In the genomic region with DNA sequence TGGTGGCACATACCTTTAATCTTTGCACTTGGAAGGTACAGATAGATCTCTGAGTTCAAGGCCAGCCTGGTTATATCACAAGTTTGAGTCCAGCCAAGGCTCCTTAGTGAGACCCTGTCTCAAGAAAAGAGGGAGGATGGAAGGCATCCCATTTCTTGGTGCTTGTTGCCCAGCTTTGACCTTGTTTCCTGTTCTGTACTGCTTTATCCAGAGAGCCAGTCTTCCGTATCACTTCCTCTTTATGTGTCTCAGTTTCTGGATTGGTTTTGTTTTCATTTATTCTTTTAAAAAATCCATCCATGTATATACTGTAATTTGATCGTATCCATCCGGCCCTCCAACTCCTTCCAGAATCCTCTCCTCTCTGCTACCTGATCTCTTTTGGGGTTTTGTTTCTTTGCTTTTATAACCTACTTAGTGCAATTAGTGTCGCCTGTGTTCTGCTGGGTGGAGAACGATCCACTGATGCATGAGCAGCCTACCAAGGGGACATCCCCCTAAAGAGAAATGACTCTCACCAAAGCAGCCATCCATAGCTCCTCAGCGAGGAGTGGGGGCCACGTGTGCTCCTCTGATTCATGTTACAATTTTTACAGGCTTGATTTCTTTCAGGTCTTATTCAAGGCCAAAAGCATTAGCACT, we compare ENCODE assay signal across 24 mouse cellular contexts. TPM values are rescaled to one million over a fixed set of nuclear protein-coding genes. Genes with fewer than 3 reads are reported as not detected.
DNase-seq lines count a peak whose midpoint lies in the region; ATAC-seq and TF ChIP-seq lines count a peak whose summit lies in the region.
"Had no signal": no experiment of that assay in that cellular context is flagged by ENCODE, and none has a peak within 500 bp of the region (broad histone marks: within the 10 kb centered on the region; RNA-seq: fewer than 3 reads in every experiment).

No protein-coding gene starts in this region.

- TF ChIP-seq CTCF in CH12.LX (conservative IDR thresholded peaks at IDR 0.05 in 1 of 2, IDR thresholded peaks at IDR 0.05 in 1 of 2; ENCODE audit: low read depth in 2 of 2, low read length in 2 of 2): no peak

- H3K36me3 ChIP-seq in limb, embryonic 12.5 days: no peaks in the 10 kb centered on the region
- H3K36me3 ChIP-seq in limb, embryonic 10.5 days: no peaks in the 10 kb centered on the region
- peaks cover 5 to 9% of the 10 kb centered on the region in 2 experiments for H3K36me3 ChIP-seq in CH12.LX (replicated peaks in 1 of 2; ENCODE audit: control insufficient read depth in 1 of 2, insufficient read depth in 1 of 2, low read length in 1 of 2)
- no peaks in the 10 kb centered on the region for H3K36me3 ChIP-seq in embryonic facial prominence, embryonic 13.5 days
- H3K36me3 ChIP-seq in intestine, embryonic 16.5 days (ENCODE audit: control insufficient read depth, insufficient read depth, low read length): no peaks in the 10 kb centered on the region
- H3K36me3 ChIP-seq: forebrain, embryonic 15.5 days; heart, embryonic 13.5 days; hindbrain, embryonic 13.5 days; lung, embryonic 15.5 days; midbrain, embryonic 15.5 days; neural tube, embryonic 13.5 days had no signal

- dilution Hi-C loops in CH12.LX (cut with MboI; ENCODE audit: extremely low pct_ligation_motif_present, extremely low pct_unique_long_range_greater_than_20kb, low sequenced_read_pairs): no loop called here

- WGBS in limb, embryonic 12.5 days: 73% methylated on average over 7 of the region's 7 CpGs
- WGBS in limb, embryonic 10.5 days: 88% methylated on average over 7 of the region's 7 CpGs
- 40% methylated on average over 7 of the region's 7 CpGs for WGBS in embryonic facial prominence, embryonic 13.5 days
- 81% methylated on average over 7 of the region's 7 CpGs for WGBS in intestine, embryonic 16.5 days

- no peak for DNase-seq in limb, embryonic 10.5 days (ENCODE audit: low spot score)
- DNase-seq in CH12.LX (ENCODE audit: extremely low read depth): peak; percentile 99
- DNase-seq in thymus, postnatal 36 days: no peak
- DNase-seq in urinary bladder, postnatal 36 days (ENCODE audit: low spot score in 2 of 2): no peak
- DNase-seq: cerebellum, adult 11 months; cerebellum, postnatal 10 days; gastrocnemius, postnatal 14 days; heart, adult 2 months; heart, postnatal 14 days; kidney, adult 9 months; lung, postnatal 36 days had no signal

- in situ Hi-C loops in CH12.LX (cut with MboI; ENCODE audit: low pct_ligation_motif_present, low pct_unique_long_range_greater_than_20kb, low sequenced_read_pairs): no loop called here

- H3K4me1 ChIP-seq in limb, embryonic 12.5 days (replicated peaks): no peaks in the 10 kb centered on the region; the same call in 1 of the 2 replicates
- peaks cover 8% of the 10 kb centered on the region; the same call in 1 of the 2 replicates for H3K4me1 ChIP-seq in limb, embryonic 10.5 days
- H3K4me1 ChIP-seq in CH12.LX (ENCODE audit: control insufficient read depth in 1 of 2, insufficient read depth in 2 of 2): peaks cover 7 to 47% of the 10 kb centered on the region in 2 experiments
- peaks cover 17% of the 10 kb centered on the region; the same call in 1 of the 2 replicates for H3K4me1 ChIP-seq in embryonic facial prominence, embryonic 13.5 days
- H3K4me1 ChIP-seq in intestine, embryonic 16.5 days (ENCODE audit: control insufficient read depth, insufficient read depth, low read length): no peaks in the 10 kb centered on the region
- H3K4me1 ChIP-seq: hindbrain, embryonic 13.5 days; lung, embryonic 15.5 days; midbrain, embryonic 15.5 days had no signal

- peak; percentile 67 for TF ChIP-seq POLR2A in CH12.LX (IDR thresholded peaks at IDR 0.05; ENCODE audit: low read depth, low read length)

- H3K79me2 ChIP-seq in CH12.LX (replicated peaks; ENCODE audit: control insufficient read depth, extremely low read depth, insufficient read depth, poor library complexity, severe bottlenecking): 0 out of 2 replicates have a peak, but pooled peaks cover 2% of the 10 kb centered on the region

- peak; percentile 94 for TF ChIP-seq EP300 in CH12.LX (IDR thresholded peaks at IDR 0.05; ENCODE audit: low read length)

- H3K4me3 ChIP-seq in limb, embryonic 12.5 days (replicated peaks): no peak overlapping the region
- H3K4me3 ChIP-seq in limb, embryonic 10.5 days: no peak overlapping the region
- peak overlapping the region; percentile 21 to 71 (median 47) for H3K4me3 ChIP-seq in CH12.LX (replicated peaks in 1 of 3; ENCODE audit: low read depth in 2 of 3, low read length in 2 of 3, poor library complexity in 1 of 3)
- no peak overlapping the region for H3K4me3 ChIP-seq in embryonic facial prominence, embryonic 13.5 days
- H3K4me3 ChIP-seq in intestine, embryonic 16.5 days (ENCODE audit: low read length): no peak overlapping the region
- H3K4me3 ChIP-seq: forebrain, embryonic 15.5 days; heart, adult 2 months; heart, embryonic 13.5 days; hindbrain, embryonic 13.5 days; lung, embryonic 15.5 days; midbrain, embryonic 15.5 days; myocyte; neural tube, embryonic 13.5 days had no signal

- no peak; the same call in 1 of the 2 replicates for TF ChIP-seq RAD21 in CH12.LX (IDR thresholded peaks at IDR 0.05; ENCODE audit: low read depth, low read length)

- H3K27me3 ChIP-seq in limb, embryonic 12.5 days: 0 out of 2 replicates have a peak, but pooled peaks cover 4% of the 10 kb centered on the region
- H3K27me3 ChIP-seq in limb, embryonic 10.5 days (ENCODE audit: low read depth, poor library complexity, severe bottlenecking): peaks cover 2% of the 10 kb centered on the region; the same call in 1 of the 2 replicates
- H3K27me3 ChIP-seq in CH12.LX (replicated peaks): no peaks in the 10 kb centered on the region
- H3K27me3 ChIP-seq in embryonic facial prominence, embryonic 13.5 days: no peaks in the 10 kb centered on the region
- no peaks in the 10 kb centered on the region for H3K27me3 ChIP-seq in intestine, embryonic 16.5 days (replicated peaks; ENCODE audit: control insufficient read depth, insufficient read depth, low read length)
- H3K27me3 ChIP-seq: forebrain, embryonic 15.5 days; heart, embryonic 13.5 days; hindbrain, embryonic 13.5 days; lung, embryonic 15.5 days; midbrain, embryonic 15.5 days; neural tube, embryonic 13.5 days had no signal

- no peak overlapping the region for H3K4me2 ChIP-seq in limb, embryonic 12.5 days
- H3K4me2 ChIP-seq in CH12.LX (ENCODE audit: insufficient read depth, low read depth, poor library complexity, severe bottlenecking): peak overlapping the region; percentile 52
- no peak overlapping the region for H3K4me2 ChIP-seq in embryonic facial prominence, embryonic 13.5 days
- no peak overlapping the region for H3K4me2 ChIP-seq in intestine, embryonic 16.5 days (ENCODE audit: low read depth, low read length)
- H3K4me2 ChIP-seq: forebrain, embryonic 15.5 days; heart, embryonic 13.5 days; hindbrain, embryonic 13.5 days; lung, embryonic 15.5 days; midbrain, embryonic 15.5 days; neural tube, embryonic 13.5 days had no signal

- ATAC-seq in limb, embryonic 12.5 days (ENCODE audit: insufficient number of reproducible peaks, insufficient read depth, low FRiP score, low TSS enrichment, low read depth): no peak; the same call in 1 of the 2 replicates
- ATAC-seq in embryonic facial prominence, embryonic 13.5 days (ENCODE audit: insufficient number of reproducible peaks, insufficient read depth, low FRiP score, low TSS enrichment, low read depth): no peak
- ATAC-seq in monocyte, adult 5-6 weeks (replicated peaks; ENCODE audit: insufficient number of reproducible peaks, low FRiP score, low TSS enrichment, poor library complexity, severe bottlenecking): 0 out of 2 replicates have a peak, but pooled peaks have one; percentile 47
- no peak for ATAC-seq in intestine, embryonic 16.5 days
- ATAC-seq: forebrain, embryonic 15.5 days; midbrain, embryonic 15.5 days had no signal

- H3K27ac ChIP-seq in limb, embryonic 12.5 days: peak overlapping the region; percentile 58; the same call in 1 of the 2 replicates
- H3K27ac ChIP-seq in limb, embryonic 10.5 days: no peak overlapping the region
- H3K27ac ChIP-seq in CH12.LX (ENCODE audit: insufficient read depth, low read depth): peak overlapping the region; percentile 99
- peak overlapping the region; percentile 33; the same call in 1 of the 2 replicates for H3K27ac ChIP-seq in embryonic facial prominence, embryonic 13.5 days
- no peak overlapping the region for H3K27ac ChIP-seq in intestine, embryonic 16.5 days (ENCODE audit: low read length)
- H3K27ac ChIP-seq: forebrain, embryonic 15.5 days; heart, adult 2 months; heart, embryonic 13.5 days; hindbrain, embryonic 13.5 days; liver, embryonic 14.5 days; lung, embryonic 15.5 days; midbrain, embryonic 15.5 days; neural tube, embryonic 13.5 days had no signal

- no peaks in the 10 kb centered on the region for H3K9me3 ChIP-seq in limb, embryonic 12.5 days
- H3K9me3 ChIP-seq in limb, embryonic 10.5 days (replicated peaks): no peaks in the 10 kb centered on the region
- peaks cover 9% of the 10 kb centered on the region for H3K9me3 ChIP-seq in CH12.LX (replicated peaks; ENCODE audit: low read length)
- no peaks in the 10 kb centered on the region for H3K9me3 ChIP-seq in embryonic facial prominence, embryonic 13.5 days
- H3K9me3 ChIP-seq in intestine, embryonic 16.5 days (ENCODE audit: control insufficient read depth, low read length): no peaks in the 10 kb centered on the region
- H3K9me3 ChIP-seq: forebrain, embryonic 15.5 days; heart, embryonic 13.5 days; hindbrain, embryonic 13.5 days; lung, embryonic 15.5 days; midbrain, embryonic 15.5 days; neural tube, embryonic 13.5 days had no signal

- no peak overlapping the region for H3K9ac ChIP-seq in limb, embryonic 12.5 days (replicated peaks)
- H3K9ac ChIP-seq in CH12.LX (ENCODE audit: insufficient read depth, low read depth): peak overlapping the region; percentile 85
- no peak overlapping the region for H3K9ac ChIP-seq in embryonic facial prominence, embryonic 13.5 days
- H3K9ac ChIP-seq in intestine, embryonic 16.5 days (ENCODE audit: low read depth, low read length): no peak overlapping the region
- H3K9ac ChIP-seq: forebrain, embryonic 15.5 days; heart, embryonic 13.5 days; hindbrain, embryonic 13.5 days; liver, embryonic 14.5 days; lung, embryonic 15.5 days; midbrain, embryonic 15.5 days; neural tube, embryonic 13.5 days had no signal

TF ChIP-seq in CH12.LX, 34 proteins besides CTCF, POLR2A, EP300 and RAD21 (continues in another document):
- no peak for TF ChIP-seq CHD1 (IDR thresholded peaks at IDR 0.05; ENCODE audit: low read depth, low read length)
- no peak for TF ChIP-seq POLR2AphosphoS2 (IDR thresholded peaks at IDR 0.05; ENCODE audit: low read depth, low read length)
- TF ChIP-seq ZMIZ1 (IDR thresholded peaks at IDR 0.05; ENCODE audit: low read depth, low read length): peak; percentile 89

RNA-seq across cellular contexts. Expression of gene Emcn, which starts 52.4 kb away (rescaled TPM):
- polyA plus RNA-seq in limb, embryonic 12.5 days (2016; fragmentation: Nextera tagmentation; extraction: Ambion mirVana): 23.0 and 26.3 TPM in 2 replicates
- 26.4 and 29.6 TPM in 2 replicates for polyA plus RNA-seq in limb, embryonic 10.5 days (2016; fragmentation: Nextera tagmentation; extraction: Ambion mirVana)
- not detected in 2 replicates for total RNA-seq in CH12.LX (2012; rRNA removed)
- total RNA-seq in CH12.LX (2014; rRNA removed): not detected in 2 replicates
- not detected in 2 replicates for polyA plus RNA-seq in CH12.LX (2012; ENCODE audit: insufficient read length, low read depth)
- 26.0 and 35.8 TPM in 2 replicates for polyA plus RNA-seq in embryonic facial prominence, embryonic 13.5 days (2015; fragmentation: Nextera tagmentation; extraction: Ambion mirVana)
- total RNA-seq in monocyte, adult 5-6 weeks (2017): not detected in 3 replicates
- polyA plus RNA-seq in intestine, embryonic 16.5 days (2015; fragmentation: Nextera tagmentation; extraction: Ambion mirVana): 19.1 and 20.3 TPM in 2 replicates
- total RNA-seq: ES-E14 had no signal
- polyA plus RNA-seq: myocyte had no signal

Comparison
In these comparisons a context has a peak if more than half of its experiments do, and no peak if none do; other contexts are left out.
1. H3K27ac ChIP-seq: peak in limb, embryonic 12.5 days (single experiment), CH12.LX (single experiment) and embryonic facial prominence, embryonic 13.5 days (single experiment); none in limb, embryonic 10.5 days (single experiment) and intestine, embryonic 16.5 days (single experiment).
2. H3K4me3 ChIP-seq: peak in CH12.LX (3 of 3); none in limb, embryonic 12.5 days (single experiment), limb, embryonic 10.5 days (single experiment), embryonic facial prominence, embryonic 13.5 days (single experiment) and intestine, embryonic 16.5 days (single experiment).
3. RNA of gene Emcn, which starts 52.4 kb away (polyA plus RNA-seq): 26.4 to 29.6 TPM in limb, embryonic 10.5 days, 26.0 to 35.8 TPM in embryonic facial prominence, embryonic 13.5 days, 23.0 to 26.3 TPM in limb, embryonic 12.5 days and 19.1 to 20.3 TPM in intestine, embryonic 16.5 days; not detected in CH12.LX; every median in the first group is over 10 times any median in the second.